Mouse (Mus musculus) c-Kit-positive CD71-positive TER-119-negative erythroid progenitor cells, embryonic 14.5 days (primary cell): ENCODE measurements around the gene Tuba8.

Experiments
- DNase-seq: peaks from one replicate; pipeline ENCODE4 v3.0.0-alpha.2; 2013; ENCODE audit warnings: low read depth

Tuba8 gene

GRCm38 (mm10) chr6:121226744-121227143 lies 16.2 kb downstream of the Tuba8 start:
- no peak for DNase-seq

GRCm38 (mm10) chr6:121228421-121228820 lies 17.9 kb downstream of the Tuba8 start:
- DNase-seq = no peak

GRCm38 (mm10) chr6:121232652-121233051 lies 22.2 kb downstream of the Tuba8 start:
- no peak for DNase-seq

DNA sequence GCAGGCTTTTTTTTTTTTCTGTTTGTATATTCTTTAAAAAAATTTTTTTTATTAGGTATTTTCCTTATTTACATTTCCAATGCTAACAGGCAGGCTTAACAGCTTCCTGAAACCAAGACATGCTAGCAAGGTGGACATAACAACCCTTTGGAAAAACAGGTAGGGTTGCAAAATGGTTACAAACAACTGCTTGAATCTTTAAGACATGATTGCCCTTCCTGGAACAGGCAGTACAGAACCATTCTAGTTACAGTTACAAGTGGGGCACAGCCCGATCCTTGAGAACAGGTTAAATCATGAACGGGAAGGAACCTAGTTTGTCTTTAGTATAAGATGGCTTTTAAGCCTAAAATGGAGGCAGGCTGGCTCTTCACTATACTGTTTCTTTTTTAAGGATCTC lies 25.9 kb downstream of the Tuba8 start:
- DNase-seq = no peak

- DNase-seq = no peak
Observed at GRCm38 (mm10) chr6:121238209-121238608, 27.7 kb downstream of the Tuba8 start.

DNA sequence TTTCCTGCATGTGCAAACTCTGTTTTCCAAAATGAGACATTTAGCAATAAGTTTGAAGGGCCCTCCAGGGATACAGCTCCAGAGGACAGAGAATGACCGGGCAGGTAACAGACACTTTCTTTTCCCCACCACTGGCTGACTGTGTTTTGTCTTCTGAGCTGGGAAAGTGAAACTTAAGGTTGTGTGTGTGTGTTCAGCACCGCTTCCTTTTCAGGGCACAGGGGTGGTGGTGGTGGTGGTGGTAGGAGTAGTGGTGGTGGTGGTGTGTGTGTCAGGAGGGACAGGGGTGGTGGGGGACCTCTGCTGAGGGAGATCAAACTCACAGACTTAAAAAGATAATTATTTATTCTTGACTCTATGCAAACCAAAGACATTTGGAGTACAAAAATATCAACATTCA lies 31.3 kb downstream of the Tuba8 start:
- no peak for DNase-seq

DNA sequence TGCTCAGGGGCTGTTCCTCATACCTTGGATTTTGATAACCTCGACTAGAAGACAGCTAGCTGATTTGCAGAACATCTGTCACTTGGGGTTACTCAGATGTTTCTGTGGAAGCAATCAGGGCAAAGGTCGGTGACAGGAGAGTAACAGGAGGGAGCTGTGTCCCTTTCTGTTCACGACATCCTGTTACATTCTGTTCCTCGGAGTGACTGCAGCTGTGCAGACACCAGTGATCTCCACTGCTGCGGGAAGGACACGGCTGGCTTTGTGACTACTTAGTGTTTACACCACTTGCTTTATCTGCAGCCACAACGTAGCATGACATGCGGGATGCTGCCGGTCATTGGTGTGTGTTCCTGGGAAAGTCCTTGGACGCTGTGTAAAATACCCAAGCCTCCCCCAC lies 32.7 kb downstream of the Tuba8 start:
- no peak for DNase-seq

GRCm38 (mm10) chr6:121245127-121246036 lies 34.9 kb downstream of the Tuba8 start, which contains the start of gene Usp18:
TSS of gene Usp18 (plus strand) at chr6:121245906.
- peak; percentile 76 for DNase-seq

DNA sequence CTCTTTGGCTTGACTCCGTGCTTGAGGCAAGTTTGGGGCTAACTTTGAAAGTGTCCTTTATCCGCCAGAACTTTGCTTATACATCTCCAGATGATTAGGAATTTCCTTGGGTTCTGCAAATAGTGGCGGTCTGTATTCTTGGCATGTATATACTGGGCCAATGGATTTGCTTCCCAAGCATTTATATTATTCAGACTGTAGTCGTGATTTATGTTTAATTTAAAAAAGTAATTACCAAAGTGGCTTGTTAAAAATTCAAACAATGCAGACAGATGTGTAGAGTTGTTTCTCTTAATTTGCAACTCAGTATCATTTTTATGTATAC lies 35.5 kb downstream of the Tuba8 start:
- no peak for DNase-seq

- no peak for DNase-seq
Observed at GRCm38 (mm10) chr6:121250406-121250805, 39.9 kb downstream of the Tuba8 start.

DNA sequence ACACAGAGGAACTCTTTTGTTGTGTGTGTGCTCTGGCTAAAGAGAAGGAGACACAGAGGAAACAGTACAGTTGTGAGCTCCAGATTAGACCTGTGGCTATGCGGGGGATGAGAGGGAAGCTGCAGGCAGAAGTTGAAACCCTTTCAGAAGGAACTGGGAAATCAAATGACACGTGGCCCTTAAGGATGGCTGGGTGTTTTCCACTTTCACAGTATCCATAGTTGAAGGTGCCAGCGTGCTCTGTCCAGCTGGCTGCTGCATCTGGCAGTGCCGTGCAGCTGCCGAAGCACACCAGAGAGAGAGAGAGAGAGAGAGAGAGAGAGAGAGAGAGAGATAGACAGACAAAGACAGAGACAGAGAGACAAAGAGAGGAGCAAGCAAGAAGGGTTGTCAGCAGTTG lies 40.8 kb downstream of the Tuba8 start:
- no peak for DNase-seq

DNA sequence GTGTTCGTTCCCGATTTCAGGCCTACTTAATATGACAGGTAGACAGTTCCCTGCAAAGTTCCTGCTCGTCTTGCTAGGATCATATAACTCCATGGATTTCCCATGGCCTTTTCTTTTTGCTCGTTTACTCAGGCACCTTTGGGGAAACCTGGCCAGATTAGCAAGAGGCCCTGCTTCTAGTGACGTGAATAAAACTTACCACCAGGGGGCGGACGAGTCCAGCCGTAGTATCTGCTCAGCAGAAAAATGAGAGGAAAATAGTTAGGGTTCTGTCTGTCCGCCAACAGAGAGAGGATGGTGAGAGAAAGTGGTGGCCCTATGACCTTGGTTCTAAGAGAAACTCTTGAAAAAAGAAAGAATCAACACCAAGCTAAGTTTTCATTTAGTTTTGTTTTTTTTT lies 50.1 kb downstream of the Tuba8 start:
- DNase-seq = peak; percentile 53

GRCm38 (mm10) chr6:121261233-121261632 lies 50.7 kb downstream of the Tuba8 start:
- no peak for DNase-seq

DNA sequence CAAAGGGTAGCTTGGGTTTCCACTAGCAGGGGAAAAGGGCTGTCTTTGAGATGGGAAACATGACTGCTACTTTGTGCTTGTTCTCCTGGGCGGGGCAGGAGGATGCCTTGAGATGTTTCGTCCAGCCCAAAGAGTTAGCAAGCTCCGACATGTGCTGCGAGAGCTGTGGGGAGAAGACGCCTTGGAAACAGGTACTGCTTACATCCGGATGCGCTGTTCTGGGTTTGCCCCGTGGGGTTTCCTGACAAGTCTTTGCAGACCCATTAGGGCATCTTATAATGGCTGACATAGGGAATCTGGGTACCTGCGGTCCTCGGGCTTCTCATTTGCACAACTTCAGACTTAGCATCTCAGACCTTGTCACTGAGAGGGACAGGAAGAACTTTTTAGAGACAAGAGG lies 51.5 kb downstream of the Tuba8 start:
- DNase-seq = no peak

- no peak for DNase-seq
Observed at GRCm38 (mm10) chr6:121262496-121262895, 52.0 kb downstream of the Tuba8 start.

DNA sequence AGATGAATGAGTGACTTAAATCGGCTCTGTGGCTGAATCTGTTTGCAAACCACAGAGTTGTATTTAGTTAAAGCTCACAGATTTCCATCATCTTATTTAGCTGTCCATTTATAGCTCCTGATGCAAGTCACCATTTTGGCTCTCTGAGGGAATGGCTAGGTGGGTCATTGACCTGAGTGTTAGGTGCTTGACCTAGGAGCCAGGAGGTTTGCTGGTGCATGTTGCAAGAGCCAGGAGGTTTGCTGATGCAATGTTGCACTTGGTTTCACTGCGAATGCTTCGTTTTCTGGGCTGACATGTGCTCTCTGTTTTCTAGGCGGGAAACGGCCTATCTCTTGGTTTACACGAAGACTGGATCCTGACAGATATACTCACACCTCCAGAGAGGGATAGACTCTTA lies 59.7 kb downstream of the Tuba8 start:
- DNase-seq = no peak

DNA sequence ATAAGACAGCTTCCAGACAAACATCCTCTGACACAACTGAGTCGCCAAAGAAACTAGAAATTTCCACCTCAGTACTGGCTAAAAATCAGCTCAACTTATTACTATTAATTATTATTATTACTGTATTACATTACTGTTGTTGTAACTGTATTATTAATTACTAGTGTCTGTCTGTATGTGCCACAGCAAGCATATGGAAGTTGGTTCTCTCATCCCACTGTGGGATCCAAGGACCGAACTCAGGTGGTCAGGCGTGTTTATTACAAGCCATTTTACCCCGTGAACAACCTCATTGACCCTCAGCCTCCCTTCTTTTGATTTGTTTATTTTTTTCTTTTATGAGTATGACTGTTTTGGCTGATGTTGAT lies 61.2 kb downstream of the Tuba8 start:
- no peak for DNase-seq

DNA sequence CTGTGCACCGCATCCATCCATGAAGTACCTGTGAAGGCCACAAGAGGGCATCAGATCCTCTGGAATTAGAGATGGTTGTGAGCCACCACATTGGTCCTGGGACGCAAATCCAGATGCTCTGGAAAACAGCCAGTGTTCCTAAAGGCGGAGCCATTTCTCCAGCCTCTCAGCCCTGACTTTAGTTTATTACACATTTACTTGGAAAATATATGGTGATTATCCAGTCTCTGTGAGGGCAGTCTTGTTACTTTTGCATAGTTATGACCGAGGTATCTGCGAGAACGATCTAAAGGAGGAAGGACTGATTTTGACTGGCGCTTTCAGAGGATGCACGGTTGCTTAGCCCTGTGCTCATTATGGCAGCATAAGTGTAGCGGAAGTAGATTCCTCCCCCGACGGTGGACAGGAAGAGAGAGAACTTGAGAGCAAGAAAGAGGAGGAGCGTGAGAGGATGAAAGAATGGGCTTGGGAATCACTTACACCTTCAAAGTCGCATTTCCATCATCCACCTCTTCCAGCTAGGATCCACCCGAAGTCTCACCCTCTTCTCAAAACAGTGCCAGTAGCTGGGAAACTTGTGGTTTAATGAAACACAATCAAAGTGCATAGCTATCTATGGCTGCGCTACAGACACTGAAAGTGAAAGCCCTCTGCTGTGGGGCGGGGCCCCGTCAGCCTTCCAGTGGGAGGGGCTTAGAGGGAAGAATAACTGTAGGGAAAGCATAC lies 61.7 kb downstream of the Tuba8 start:
- DNase-seq = peak; percentile 64

- peak; percentile 44 for DNase-seq
Observed at GRCm38 (mm10) chr6:121274356-121274755, 63.9 kb downstream of the Tuba8 start.
